Mouse (Mus musculus) embryo, embryonic 9.5 days (tissue): ENCODE measurements at regions not wholly inside any gene's neighbourhood (a gene's known extent, or its start where the extent isn't known, plus 50 kb on each side); places are given as distances from the start of the nearest gene placed in this dataset.

Experiments used
- DNase-seq: peaks from one replicate; pipeline ENCODE4 v3.0.0-alpha.2; 2017; ENCODE audit errors: extremely low spot score

- DNase-seq: no peak
Measured at GRCm38 (mm10) chr4:73051511-73051910, 199.1 kb upstream of the Aldoart1 start.

DNA sequence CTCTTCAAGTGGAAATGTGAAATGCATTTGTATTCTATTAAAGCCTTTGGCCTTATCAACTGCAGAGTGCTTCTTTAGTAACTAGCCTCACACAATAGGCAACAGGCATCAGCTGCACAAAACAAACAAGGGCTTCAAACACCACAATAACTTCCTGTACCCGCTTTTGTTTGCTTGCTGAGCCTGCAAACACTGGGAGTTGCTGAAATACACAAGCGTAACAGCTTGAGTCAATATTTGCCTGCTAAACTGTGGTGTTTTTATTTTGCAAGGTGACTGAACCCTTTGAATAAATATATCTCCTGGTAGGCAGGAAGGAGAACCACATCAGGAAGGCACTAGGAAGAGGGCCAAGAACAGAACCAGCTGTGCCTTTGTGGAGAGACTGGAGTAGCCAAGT is 195.4 kb upstream of the Aldoart1 start:
- no peak for DNase-seq

DNA sequence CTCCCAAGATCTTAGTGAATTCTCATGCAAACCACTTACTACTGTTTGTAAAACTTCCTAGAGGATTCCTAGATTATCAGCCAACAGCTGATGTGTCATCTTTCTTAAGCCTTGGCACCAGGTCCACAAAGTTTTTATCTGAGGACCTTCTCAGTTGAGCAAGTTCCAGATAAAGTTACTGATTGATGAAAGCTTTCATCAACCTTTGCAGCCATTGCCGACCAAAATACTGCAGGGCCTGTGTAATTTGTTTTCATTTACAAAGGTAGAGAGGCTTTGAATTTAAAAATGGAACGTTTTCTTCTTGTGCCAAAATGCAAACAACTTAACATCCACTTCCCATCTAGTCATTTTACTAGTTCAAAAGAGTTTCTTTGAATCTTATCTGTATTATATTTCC is 191.9 kb upstream of the Aldoart1 start:
- no peak for DNase-seq

GRCm38 (mm10) chr4:73042672-73043071 is 190.2 kb upstream of the Aldoart1 start:
- DNase-seq: peak; percentile 15

DNA sequence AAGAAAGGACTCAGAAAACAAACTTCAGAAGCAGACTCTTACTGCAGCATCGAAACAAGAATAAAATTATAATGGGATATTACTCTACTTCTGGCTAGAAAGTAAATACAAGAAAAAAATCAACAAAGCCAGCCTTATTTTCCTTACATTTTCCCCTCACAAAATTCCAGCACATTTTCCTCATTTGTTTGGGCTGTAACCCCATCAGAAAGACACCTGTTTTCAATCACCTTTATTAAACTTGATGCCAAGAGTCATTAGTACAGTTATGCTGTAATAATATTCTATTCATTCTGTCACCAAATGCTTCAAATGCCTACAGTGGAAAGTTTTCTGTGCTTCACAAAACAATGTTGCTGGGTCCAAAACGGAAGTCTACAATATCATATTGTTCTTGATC is 189.1 kb upstream of the Aldoart1 start:
- DNase-seq: no peak

DNA sequence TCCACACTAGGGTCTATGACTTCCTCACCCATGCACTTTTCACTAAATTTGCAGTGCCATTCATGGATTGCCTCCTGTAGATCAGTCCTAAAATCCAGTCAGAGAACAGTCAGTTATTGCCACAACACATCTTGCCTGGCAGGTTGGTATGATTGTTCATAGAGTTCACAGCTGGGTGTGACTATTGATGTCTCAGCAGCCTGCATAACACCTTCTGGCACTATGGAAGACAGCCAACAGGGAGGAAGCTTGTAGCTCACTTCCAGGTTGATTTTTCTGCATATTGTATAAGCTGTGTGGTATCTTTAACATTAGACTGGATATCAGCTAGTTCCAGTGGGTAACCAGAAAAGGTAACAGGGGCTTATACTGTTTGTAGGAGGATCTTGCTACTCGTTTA is 145.3 kb upstream of the Aldoart1 start:
- no peak for DNase-seq

GRCm38 (mm10) chr4:72996102-72996501 is 143.7 kb upstream of the Aldoart1 start:
- no peak for DNase-seq

GRCm38 (mm10) chr4:72946369-72946981 is 94.0 kb upstream of the Aldoart1 start:
- peak; percentile 24 for DNase-seq

GRCm38 (mm10) chr4:72923396-72923795 is 71.0 kb upstream of the Aldoart1 start:
- DNase-seq: no peak

DNA sequence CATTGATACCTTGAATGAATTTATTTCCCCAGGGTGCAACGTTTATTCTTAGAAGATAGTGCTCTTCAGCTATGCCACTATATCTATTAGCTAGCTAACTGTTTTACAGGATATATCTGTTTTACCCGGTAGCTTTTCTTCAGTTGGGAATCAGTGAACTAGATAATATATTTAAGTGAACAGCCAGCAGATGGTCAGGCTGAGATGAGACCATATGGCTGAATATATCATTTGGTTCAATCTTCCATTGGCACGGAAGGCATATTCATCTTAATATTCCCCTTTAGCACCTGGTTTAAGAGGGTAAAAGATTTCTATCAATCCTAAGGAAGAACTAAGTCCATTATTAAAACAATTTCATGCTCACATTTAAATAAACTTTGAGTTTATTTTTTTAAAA is 62.6 kb upstream of the Aldoart1 start:
- DNase-seq: no peak
